Mouse (Mus musculus) myocyte (in vitro differentiated cells): ENCODE results near the gene Tanc1. TPM values are rescaled to one million over a fixed set of nuclear protein-coding genes. Genes with fewer than 3 reads are reported as not detected.

Experiments
- H3K27me3 ChIP-seq: one replicate; pipeline ENCODE4 v1.6.1; 2011; ENCODE audit not compliant: control insufficient read depth, insufficient read depth, insufficient read length
- H3K36me3 ChIP-seq: one replicate; pipeline ENCODE4 v1.6.1; 2011; ENCODE audit not compliant: control insufficient read depth, insufficient read depth
- H3K4me2 ChIP-seq: one replicate; pipeline ENCODE4 v1.6.1; 2011; ENCODE audit warnings: low read depth, control low read depth
- H3K4me3 ChIP-seq: one replicate; pipeline ENCODE4 v1.5.1; 2011; ENCODE audit warnings: mild to moderate bottlenecking, control low read depth, moderate library complexity
- H3K79me2 ChIP-seq: one replicate; pipeline ENCODE4 v1.6.1; 2011; ENCODE audit not compliant: control insufficient read depth, insufficient read depth
- H3ac ChIP-seq: one replicate; pipeline ENCODE4 v1.6.1; 2011; ENCODE audit not compliant: control insufficient read depth, insufficient read length
- CEBPB ChIP-seq: IDR thresholded peaks from 2 replicates; pipeline ENCODE4 v1.6.1; 2011; ENCODE audit warnings: mild to moderate bottlenecking, moderate library complexity; ENCODE audit not compliant: poor library complexity, insufficient read depth, severe bottlenecking
- E2F4 ChIP-seq: IDR thresholded peaks from one replicate; pipeline ENCODE4 v1.6.1; 2011; ENCODE audit warnings: mild to moderate bottlenecking, control low read depth, moderate library complexity; ENCODE audit not compliant: insufficient read depth
- MAX ChIP-seq: IDR thresholded peaks from one replicate; pipeline ENCODE4 v1.6.1; 2011; ENCODE audit warnings: low read depth, mild to moderate bottlenecking, control low read depth
- MYOD1 ChIP-seq, 3 experiments: IDR thresholded peaks; one replicate each; pipeline ENCODE4 v1.6.1; 2011; ENCODE audit warnings: control low read depth in 2 of 3, low read depth in 2 of 3, mild to moderate bottlenecking in 2 of 3, moderate library complexity in 1 of 3; ENCODE audit not compliant: insufficient read length in 2 of 3, control insufficient read depth in 1 of 3
- MYOG ChIP-seq, 3 experiments: IDR thresholded peaks; one replicate each; pipeline ENCODE4 v1.6.1; 2011; ENCODE audit warnings: control low read depth in 2 of 3, low read depth in 2 of 3, mild to moderate bottlenecking in 2 of 3; ENCODE audit not compliant: insufficient read length in 2 of 3, control insufficient read depth in 1 of 3, insufficient read depth in 1 of 3
- POLR2A ChIP-seq: IDR thresholded peaks from one replicate; pipeline ENCODE4 v1.6.1; 2011; ENCODE audit warnings: low read depth, mild to moderate bottlenecking, control low read depth, moderate library complexity; ENCODE audit not compliant: insufficient read length
- POLR2AphosphoS2 ChIP-seq: IDR thresholded peaks from one replicate; pipeline ENCODE4 v1.6.1; 2011; ENCODE audit warnings: low read depth, control low read depth; ENCODE audit not compliant: insufficient read length
- REST ChIP-seq: IDR thresholded peaks from one replicate; pipeline ENCODE4 v1.6.1; 2011; ENCODE audit warnings: mild to moderate bottlenecking, control low read depth, moderate library complexity; ENCODE audit not compliant: insufficient read depth, insufficient read length
- SRF ChIP-seq: IDR thresholded peaks from one replicate; pipeline ENCODE4 v1.6.1; 2011; ENCODE audit warnings: low read depth; ENCODE audit not compliant: control insufficient read depth, insufficient read length
- TCF12 ChIP-seq: IDR thresholded peaks from one replicate; pipeline ENCODE4 v1.6.1; 2011; ENCODE audit warnings: mild to moderate bottlenecking, control low read depth; ENCODE audit not compliant: poor library complexity, insufficient read depth, severe bottlenecking
- TCF3 ChIP-seq: IDR thresholded peaks from one replicate; pipeline ENCODE4 v1.6.1; 2011; ENCODE audit warnings: low read depth, control low read depth; ENCODE audit not compliant: insufficient read length
- USF1 ChIP-seq: IDR thresholded peaks from one replicate; pipeline ENCODE4 v1.6.1; 2011; ENCODE audit warnings: low read depth, mild to moderate bottlenecking, control low read depth, moderate library complexity
- polyA plus RNA-seq: library from polyadenylated mRNA; unstranded; fragments of >200 nt; fragmentation: generic; extraction: Trizol; gene quantifications from one replicate; pipeline ENCODE4 v1.2.1, GENCODE M21; 2012; ENCODE audit warnings: missing spikeins

The Tanc1 gene
- polyA plus RNA-seq, 1 experiment = 24.7 TPM

- Histone ChIP-seq H3K4me2 (no peak overlapping the region), H3K36me3 (no peaks in the 10 kb centered on the region), H3ac (no peak overlapping the region), H3K27me3 (no peaks in the 10 kb centered on the region), H3K4me3 (no peak overlapping the region), H3K79me2 (no peaks in the 10 kb centered on the region)
- no peak for TF ChIP-seq CEBPB
These were observed 264.6 kb downstream of the Tanc1 start for GRCm38 (mm10) chr2:59876482-59876881.

DNA sequence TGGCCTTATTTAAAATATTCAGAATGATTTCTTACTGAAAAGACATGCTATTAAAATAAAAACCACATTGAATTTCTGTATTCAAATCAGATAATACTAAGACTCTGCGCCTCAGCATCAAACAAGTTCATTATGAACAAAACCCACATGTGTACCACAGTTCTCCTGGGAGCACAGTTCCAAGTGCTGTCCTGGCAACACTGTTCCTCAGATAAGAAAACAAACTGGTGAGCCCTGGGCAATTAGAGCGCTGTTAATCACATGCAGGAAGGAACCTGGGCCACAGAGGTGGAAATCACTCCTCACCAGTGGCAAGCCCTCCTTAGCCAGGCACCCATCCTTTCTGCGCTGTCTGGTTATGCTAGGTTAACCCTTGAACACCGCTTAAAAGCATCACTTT is 265.5 kb downstream of the Tanc1 start:
- no peak overlapping the region for H3K4me2 ChIP-seq
- TF ChIP-seq CEBPB (no peak), POLR2AphosphoS2 (no peak), MYOD1 (IDR thresholded peaks at IDR 0.05; ENCODE audit: control insufficient read depth in 1 of 3, insufficient read length in 2 of 3, low read depth in 2 of 3) (no peak), TCF3 (no peak), MYOG (IDR thresholded peaks at IDR 0.05; ENCODE audit: control insufficient read depth in 1 of 3, insufficient read depth in 1 of 3, insufficient read length in 2 of 3, low read depth in 2 of 3) (no peak), TCF12 (no peak)
- no peaks in the 10 kb centered on the region for H3K36me3 ChIP-seq
- no peak overlapping the region for H3ac ChIP-seq
- H3K4me3 ChIP-seq = no peak overlapping the region
- H3K79me2 ChIP-seq = no peaks in the 10 kb centered on the region
- no peaks in the 10 kb centered on the region for H3K27me3 ChIP-seq

- Histone ChIP-seq H3K36me3 (no peaks in the 10 kb centered on the region), H3K4me3 (no peak overlapping the region), H3K79me2 (no peaks in the 10 kb centered on the region), H3ac (no peak overlapping the region), H3K4me2 (no peak overlapping the region), H3K27me3 (no peaks in the 10 kb centered on the region)
- TF ChIP-seq TCF12 = no peak
- TF ChIP-seq MAX = no peak
- TF ChIP-seq POLR2A = no peak
- TF ChIP-seq MYOD1 (IDR thresholded peaks at IDR 0.05; ENCODE audit: control insufficient read depth in 1 of 3, insufficient read length in 2 of 3, low read depth in 2 of 3) = peak in 2 of 3 experiments; percentile 8 to 28
These were observed 266.4 kb downstream of the Tanc1 start for GRCm38 (mm10) chr2:59878221-59878620.

- Histone ChIP-seq H3ac (no peak overlapping the region), H3K36me3 (no peaks in the 10 kb centered on the region), H3K4me2 (peak overlapping the region; percentile 71), H3K79me2 (no peaks in the 10 kb centered on the region), H3K4me3 (peak overlapping the region; percentile 40), H3K27me3 (no peaks in the 10 kb centered on the region)
- TF ChIP-seq POLR2AphosphoS2 (no peak), MYOG (IDR thresholded peaks at IDR 0.05; ENCODE audit: control insufficient read depth in 1 of 3, insufficient read depth in 1 of 3, insufficient read length in 2 of 3, low read depth in 2 of 3) (no peak), SRF (no peak), E2F4 (no peak), MYOD1 (IDR thresholded peaks at IDR 0.05; ENCODE audit: control insufficient read depth in 1 of 3, insufficient read length in 2 of 3, low read depth in 2 of 3) (no peak), MAX (no peak), REST (no peak), CEBPB (no peak), TCF3 (no peak), USF1 (no peak), TCF12 (no peak), POLR2A (no peak)
These were observed 269.6 kb downstream of the Tanc1 start for GRCm38 (mm10) chr2:59881404-59881803.

GRCm38 (mm10) chr2:59881831-59882741 is 270.2 kb downstream of the Tanc1 start, which contains the start of gene Wdsub1:
TSS of gene Wdsub1 (minus strand) at chr2:59882591.
- no peaks in the 10 kb centered on the region for H3K27me3 ChIP-seq
- TF ChIP-seq MAX (no peak), CEBPB (no peak), SRF (no peak), MYOG (IDR thresholded peaks at IDR 0.05; ENCODE audit: control insufficient read depth in 1 of 3, insufficient read depth in 1 of 3, insufficient read length in 2 of 3, low read depth in 2 of 3) (peak in 2 of 3 experiments; percentile 27 to 49), E2F4 (no peak), POLR2AphosphoS2 (peak; percentile 39), POLR2A (peak; percentile 66), TCF3 (no peak), USF1 (peak; percentile 82), REST (no peak), TCF12 (no peak), MYOD1 (IDR thresholded peaks at IDR 0.05; ENCODE audit: control insufficient read depth in 1 of 3, insufficient read length in 2 of 3, low read depth in 2 of 3) (peak in 1 of 3 experiments; percentile 67)
- peak within 1 kb of the TSS; percentile 40 for H3K4me3 ChIP-seq
- peak within 1 kb of the TSS; percentile 71 for H3K4me2 ChIP-seq
- no peaks in the 10 kb centered on the region for H3K79me2 ChIP-seq
- no peaks in the 10 kb centered on the region for H3K36me3 ChIP-seq
- H3ac ChIP-seq = peak within 1 kb of the TSS; percentile 41
